Mouse (Mus musculus) hindbrain, embryonic 14.5 days (tissue): Measurements from ENCODE around the gene Ttc39b. TPM values are rescaled to one million over a fixed set of nuclear protein-coding genes. Genes with fewer than 3 reads are reported as not detected.

Experiments
- ATAC-seq: fragments of 200-750 bp; cut with Nextera tagmentation; 2 replicates; pipeline ENCODE4 v1.8.0; 2017; ENCODE audit warnings: moderate number of reproducible peaks, mild to moderate bottlenecking, moderate TSS enrichment, moderate library complexity; ENCODE audit not compliant: low FRiP score
- DNase-seq: peaks from one replicate; pipeline ENCODE4 v3.0.0-alpha.2; 2015; ENCODE audit warnings: low spot score
- H3K27ac ChIP-seq: fragments of 300-500 bp; sonication (generic); 2 replicates; pipeline ENCODE4 v1.5.1; 2014; ENCODE audit warnings: mild to moderate bottlenecking, moderate library complexity
- H3K27me3 ChIP-seq: fragments of 300-500 bp; sonication (generic); 2 replicates; pipeline ENCODE4 v1.6.1; 2014; ENCODE audit warnings: mild to moderate bottlenecking, low read length, mixed read lengths; ENCODE audit not compliant: control insufficient read depth, insufficient read depth
- H3K36me3 ChIP-seq: fragments of 300-500 bp; sonication (generic); replicated peaks from 2 replicates; pipeline ENCODE4 v1.6.1; 2014; ENCODE audit not compliant: control insufficient read depth, insufficient read depth
- H3K4me1 ChIP-seq: fragments of 300-500 bp; sonication (generic); replicated peaks from 2 replicates; pipeline ENCODE4 v1.6.1; 2014; ENCODE audit warnings: antibody characterized with exemption, low read length, mixed read lengths; ENCODE audit not compliant: control insufficient read depth, insufficient read depth
- H3K4me2 ChIP-seq: fragments of 300-500 bp; sonication (generic); replicated peaks from 2 replicates; pipeline ENCODE4 v1.6.1; 2014; ENCODE audit warnings: mild to moderate bottlenecking, moderate library complexity
- H3K4me3 ChIP-seq: fragments of 300-500 bp; sonication (generic); replicated peaks from 2 replicates; pipeline ENCODE4 v1.5.1; 2014; ENCODE audit warnings: mild to moderate bottlenecking, low read length
- H3K9ac ChIP-seq: fragments of 300-500 bp; sonication (generic); 2 replicates; pipeline ENCODE4 v1.6.1; 2014
- H3K9me3 ChIP-seq: fragments of 300-500 bp; sonication (generic); 2 replicates; pipeline ENCODE4 v1.6.1; 2016; ENCODE audit warnings: low read length; ENCODE audit not compliant: control insufficient read depth
- WGBS: fragments of 180-500 bp; shearing (Covaris S2); extraction: QIAGEN DNeasy Blood & Tissue Kit; methylation state at CpG from one replicate; pipeline ENCODE4 v1.1.7; 2014; 5-methylcytosine and 5-hydroxymethylcytosine counted together
- polyA plus RNA-seq: library from polyadenylated mRNA; unstranded; fragments of >200 nt; fragmentation: Nextera tagmentation; extraction: Ambion mirVana; gene quantifications from 2 replicates; pipeline ENCODE4 v1.2.1, GENCODE M21; 2014

Ttc39b gene
- 8.2 and 9.0 TPM in 2 replicates for polyA plus RNA-seq

- H3K4me1 ChIP-seq = peaks cover 6% of the 10 kb centered on the region
- peaks cover 14% of the 10 kb centered on the region for H3K27me3 ChIP-seq
- peak within 1 kb of the TSS; percentile 64 for H3K9ac ChIP-seq
- ATAC-seq = peak; percentile 97
- peak within 1 kb of the TSS; percentile 98 for H3K4me2 ChIP-seq
- no peak within 1 kb of the TSS for H3K27ac ChIP-seq
- H3K36me3 ChIP-seq = no peaks in the 10 kb centered on the region
- H3K4me3 ChIP-seq = peak within 1 kb of the TSS; percentile 77
- H3K9me3 ChIP-seq = no peaks in the 10 kb centered on the region
- DNase-seq = peak; percentile 81
- under 1% methylated on average over 55 of the region's 59 CpGs for WGBS
Measured at GRCm38 (mm10) chr4:83323910-83324684, at the start of gene Ttc39b. Gene Ttc39b, minus strand, starts transcription at chr4:83324255.

DNA sequence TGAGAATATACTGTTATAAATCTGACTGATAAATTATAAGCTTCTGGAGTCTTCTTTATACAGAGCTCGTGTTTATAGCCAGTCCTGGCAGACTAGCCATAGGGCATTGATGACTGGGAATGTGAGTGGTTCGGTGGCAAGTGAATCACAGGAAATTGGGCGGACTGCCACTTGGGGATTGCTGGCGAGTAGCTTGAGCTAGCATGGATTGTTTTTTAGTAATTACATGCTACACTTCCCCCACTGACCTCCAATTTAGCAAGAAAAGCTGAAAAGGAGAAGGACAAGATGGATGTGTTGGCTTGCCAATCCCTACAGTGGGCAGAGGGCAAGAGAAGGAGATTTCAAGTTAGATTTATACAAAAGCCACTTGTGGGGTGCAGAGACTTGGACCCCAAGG is 49.3 kb upstream of the Ttc39b start:
- Histone ChIP-seq H3K4me3 (no peak overlapping the region), H3K9me3 (no peaks in the 10 kb centered on the region), H3K4me1 (no peaks in the 10 kb centered on the region), H3K27ac (no peak overlapping the region), H3K27me3 (no peaks in the 10 kb centered on the region), H3K36me3 (no peaks in the 10 kb centered on the region), H3K4me2 (no peak overlapping the region), H3K9ac (no peak overlapping the region)
- ATAC-seq (no peak), DNase-seq (no peak)
- WGBS = 63% methylated on average over 4 of the region's 4 CpGs

DNA sequence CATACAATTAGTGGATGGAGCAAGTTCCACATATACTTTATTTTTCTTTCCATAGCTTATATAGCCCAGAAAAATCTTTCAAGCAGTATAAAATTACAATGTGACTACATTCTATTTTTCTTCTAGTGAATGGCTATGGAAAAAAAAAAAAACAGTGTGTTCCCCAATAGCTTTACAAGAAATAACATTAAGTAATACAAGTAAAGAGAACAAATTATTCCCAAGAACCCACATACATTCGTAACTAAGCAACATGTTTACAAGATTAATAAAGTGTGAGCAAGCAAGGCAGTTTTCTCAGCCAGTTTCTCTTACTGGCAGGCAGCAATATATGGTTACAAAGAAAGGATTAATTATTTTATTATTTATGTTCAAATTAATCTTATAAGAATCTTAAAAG is 33.7 kb upstream of the Ttc39b start:
- Histone ChIP-seq H3K4me3 (no peak overlapping the region), H3K9me3 (peaks cover 9% of the 10 kb centered on the region), H3K27ac (no peak overlapping the region), H3K27me3 (no peaks in the 10 kb centered on the region), H3K9ac (no peak overlapping the region), H3K36me3 (no peaks in the 10 kb centered on the region), H3K4me1 (no peaks in the 10 kb centered on the region), H3K4me2 (no peak overlapping the region)
- 83% methylated on average over 1 of the region's 1 CpGs for WGBS
- no peak for DNase-seq
- no peak for ATAC-seq

DNA sequence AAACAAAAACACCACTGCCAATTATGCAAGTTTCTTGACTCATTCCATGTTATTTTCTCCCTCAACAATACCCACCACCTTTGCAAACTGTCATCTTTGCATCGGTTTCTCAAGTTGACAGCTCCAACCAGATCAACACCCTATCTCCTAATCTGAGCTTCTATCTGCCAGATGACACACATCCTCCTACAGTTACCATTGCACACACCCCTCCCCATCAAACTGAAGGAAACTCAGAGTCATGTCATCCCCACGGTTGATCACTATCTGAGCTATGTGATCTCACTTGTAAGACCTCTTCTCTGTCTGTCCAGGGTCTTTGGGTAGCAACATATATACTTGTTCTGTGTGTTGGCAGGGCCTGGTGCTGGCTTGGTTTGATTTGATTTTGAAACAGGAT is 30.7 kb upstream of the Ttc39b start:
- 93% methylated on average over 2 of the region's 2 CpGs for WGBS
- no peak overlapping the region for H3K4me3 ChIP-seq
- no peaks in the 10 kb centered on the region for H3K36me3 ChIP-seq
- DNase-seq (no peak), ATAC-seq (no peak)
- no peak overlapping the region for H3K27ac ChIP-seq
- 0 out of 2 replicates have a peak, but pooled peaks cover 3% of the 10 kb centered on the region for H3K9me3 ChIP-seq
- H3K27me3 ChIP-seq = no peaks in the 10 kb centered on the region
- no peaks in the 10 kb centered on the region for H3K4me1 ChIP-seq
- no peak overlapping the region for H3K4me2 ChIP-seq
- H3K9ac ChIP-seq = no peak overlapping the region

DNA sequence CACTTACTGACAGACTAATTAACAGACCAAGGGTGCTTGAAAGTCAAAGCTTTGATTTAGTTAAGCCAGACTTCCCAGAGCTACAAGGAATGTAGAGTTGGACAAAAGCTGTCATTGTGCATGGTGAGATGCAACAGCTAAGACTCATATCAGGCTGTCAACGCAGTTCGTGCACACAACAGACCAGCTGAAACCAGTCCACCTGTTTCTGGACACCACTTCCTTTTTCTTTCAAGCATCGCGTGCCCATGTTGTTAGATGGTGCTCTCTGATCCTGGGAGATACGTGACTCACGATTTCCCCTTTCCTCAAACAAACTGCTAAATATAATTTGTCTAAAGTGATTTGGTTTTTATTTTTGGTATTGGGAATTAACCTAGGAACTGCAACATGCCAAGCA is 29.9 kb upstream of the Ttc39b start:
- 82% methylated on average over 6 of the region's 6 CpGs for WGBS

DNA sequence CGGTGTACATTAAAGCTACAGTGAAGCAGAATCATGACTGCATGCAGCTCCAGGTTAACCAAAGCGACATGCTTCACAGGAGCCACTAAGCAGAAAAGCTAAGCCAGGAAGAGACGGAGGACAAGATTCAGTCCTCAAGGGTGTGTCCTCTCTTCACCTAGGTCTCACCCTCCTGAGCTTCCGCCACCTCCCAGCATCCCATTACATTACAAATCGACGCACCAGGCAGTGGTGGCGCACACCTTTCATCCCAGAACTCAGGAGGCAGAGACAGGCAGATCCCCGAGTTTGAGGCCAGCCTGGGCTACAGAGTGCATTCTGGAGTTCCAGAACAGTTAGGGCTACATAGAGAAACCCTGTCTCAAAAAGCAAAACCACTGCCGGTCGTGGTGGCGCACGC is 29.2 kb upstream of the Ttc39b start:
- Histone ChIP-seq H3K4me1 (no peaks in the 10 kb centered on the region), H3K4me3 (no peak overlapping the region), H3K27me3 (no peaks in the 10 kb centered on the region), H3K9ac (no peak overlapping the region), H3K4me2 (no peak overlapping the region), H3K9me3 (0 out of 2 replicates have a peak, but pooled peaks cover 3% of the 10 kb centered on the region), H3K27ac (no peak overlapping the region), H3K36me3 (no peaks in the 10 kb centered on the region)
- WGBS = 97% methylated on average over 12 of the region's 12 CpGs
- DNase-seq (no peak), ATAC-seq (no peak)

More for the DNA sequence above, 29.9 kb upstream of the Ttc39b start:
- no peak for DNase-seq
- Histone ChIP-seq H3K4me2 (no peak overlapping the region), H3K4me1 (no peaks in the 10 kb centered on the region), H3K27me3 (no peaks in the 10 kb centered on the region), H3K4me3 (no peak overlapping the region), H3K36me3 (no peaks in the 10 kb centered on the region), H3K9me3 (0 out of 2 replicates have a peak, but pooled peaks cover 3% of the 10 kb centered on the region), H3K9ac (no peak overlapping the region), H3K27ac (no peak overlapping the region)
- no peak for ATAC-seq

DNA sequence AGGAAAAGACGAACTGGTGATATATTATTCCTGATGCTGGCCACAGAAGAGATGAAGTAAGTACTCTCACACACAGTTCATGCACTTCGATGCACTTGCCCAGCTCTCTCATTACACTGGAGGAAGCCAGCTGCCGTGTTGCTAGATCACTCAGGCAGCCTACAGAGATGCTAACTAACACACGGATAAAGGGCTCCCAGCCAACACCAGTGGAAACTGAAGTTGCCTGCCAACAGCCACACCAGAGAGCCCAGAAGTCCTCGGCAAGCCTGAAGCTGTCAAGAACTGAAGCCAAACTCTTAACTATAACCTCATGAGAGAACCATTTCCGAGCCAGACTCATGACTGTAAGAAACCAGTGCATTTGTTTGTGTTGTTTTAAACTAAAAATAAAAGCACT is 26.7 kb upstream of the Ttc39b start:
- Histone ChIP-seq H3K9me3 (no peaks in the 10 kb centered on the region), H3K9ac (no peak overlapping the region), H3K27me3 (no peaks in the 10 kb centered on the region), H3K27ac (no peak overlapping the region), H3K4me1 (no peaks in the 10 kb centered on the region), H3K4me3 (no peak overlapping the region), H3K4me2 (no peak overlapping the region), H3K36me3 (no peaks in the 10 kb centered on the region)
- ATAC-seq (peak; percentile 69; the same call in 1 of the 2 replicates), DNase-seq (peak; percentile 80)
- WGBS = 47% methylated on average over 6 of the region's 6 CpGs

GRCm38 (mm10) chr4:83348970-83349369 is 24.9 kb upstream of the Ttc39b start:
- Histone ChIP-seq H3K4me3 (no peak overlapping the region), H3K4me2 (no peak overlapping the region), H3K4me1 (no peaks in the 10 kb centered on the region), H3K9me3 (no peaks in the 10 kb centered on the region), H3K36me3 (no peaks in the 10 kb centered on the region), H3K27ac (no peak overlapping the region), H3K9ac (no peak overlapping the region), H3K27me3 (no peaks in the 10 kb centered on the region)
- WGBS = 68% methylated on average over 1 of the region's 1 CpGs
- no peak for DNase-seq
- no peak for ATAC-seq

- no peak overlapping the region for H3K4me2 ChIP-seq
- 67% methylated on average over 2 of the region's 2 CpGs for WGBS
- no peak overlapping the region for H3K9ac ChIP-seq
- no peaks in the 10 kb centered on the region for H3K4me1 ChIP-seq
- no peaks in the 10 kb centered on the region for H3K9me3 ChIP-seq
- H3K36me3 ChIP-seq = no peaks in the 10 kb centered on the region
- H3K27ac ChIP-seq = no peak overlapping the region
- H3K27me3 ChIP-seq = no peaks in the 10 kb centered on the region
- ATAC-seq = no peak
- H3K4me3 ChIP-seq = no peak overlapping the region
- DNase-seq = no peak
Measured at GRCm38 (mm10) chr4:83343895-83344294, 19.8 kb upstream of the Ttc39b start.
